Mouse (Mus musculus): Measurements from ENCODE around the gene Vamp9.

The Vamp9 gene

DNA sequence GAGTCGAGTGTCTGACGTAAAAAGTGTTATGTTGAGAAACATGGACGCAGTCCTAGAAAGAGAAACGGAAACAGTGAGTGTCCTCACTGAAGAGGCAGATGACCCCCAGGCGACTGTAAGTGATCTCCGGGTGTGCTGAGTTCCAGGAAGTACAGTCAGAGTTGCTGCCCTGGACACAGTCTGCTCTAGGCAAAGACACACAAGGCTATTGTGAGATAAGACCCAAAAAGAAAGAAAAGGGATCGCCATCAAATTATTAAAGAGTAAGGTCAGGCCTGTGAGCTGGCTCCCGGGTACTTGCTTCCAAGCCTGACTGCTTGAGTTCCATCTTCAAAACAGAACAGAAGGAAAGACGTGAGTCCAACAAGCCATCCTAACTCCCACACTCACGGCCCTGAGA, 35.2 kb downstream of the Vamp9 start:
- in situ Hi-C loops (cut with MboI; ENCODE audit: low sequenced_read_pairs): no loop called here

DNA sequence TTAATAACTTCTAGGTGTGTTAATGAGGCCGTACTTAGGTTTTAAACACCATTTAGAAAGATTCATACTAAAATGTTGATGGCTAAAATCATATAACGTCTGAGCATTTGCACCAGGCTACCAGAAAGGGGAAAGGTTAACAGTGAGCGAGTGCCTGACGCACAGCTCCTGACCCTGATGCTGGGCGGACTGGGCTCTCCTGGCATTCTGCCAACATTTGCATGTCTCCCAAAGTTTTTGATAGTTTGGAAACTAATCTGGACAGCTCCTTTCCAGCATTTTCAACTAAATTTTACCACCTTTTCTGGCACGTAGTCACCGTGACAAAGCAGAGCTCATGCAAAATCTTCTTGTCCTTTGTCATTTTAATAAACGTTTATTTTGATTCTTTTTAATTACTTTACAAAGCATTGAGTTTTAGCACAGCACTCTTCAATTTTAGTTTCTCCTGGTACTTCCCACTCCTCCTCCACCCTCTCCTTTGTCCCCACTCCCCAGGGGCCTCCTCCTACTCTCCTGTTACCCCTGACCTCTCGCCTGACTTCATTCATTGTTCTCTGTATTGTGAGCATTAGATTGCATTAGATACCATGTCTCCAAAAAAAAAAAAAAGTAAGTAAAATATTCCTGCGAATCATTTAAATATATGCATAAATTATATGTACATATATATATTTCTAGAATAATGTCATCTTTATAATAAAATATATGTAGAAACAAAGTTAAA, 35.9 kb downstream of the Vamp9 start:
- in situ Hi-C loops (cut with MboI; ENCODE audit: low sequenced_read_pairs): no loop called here

DNA sequence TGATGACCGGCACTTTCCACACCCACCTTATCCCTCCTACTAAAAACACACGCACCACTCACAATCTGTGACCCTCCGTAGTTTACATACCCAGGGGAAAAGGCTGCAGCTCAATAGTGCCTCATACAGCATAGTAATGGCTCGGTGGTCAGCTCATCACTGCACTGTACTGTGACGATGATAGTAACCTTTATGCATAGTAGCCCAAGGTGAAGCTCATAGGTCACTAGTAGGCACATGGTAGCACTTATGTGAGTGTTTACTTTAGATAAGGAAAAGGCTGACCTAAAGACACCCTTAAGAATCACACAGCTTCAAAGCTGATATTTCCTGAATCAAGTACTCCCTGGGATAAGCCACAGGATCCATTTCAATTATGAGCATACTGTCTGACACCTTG, 46.5 kb downstream of the Vamp9 start:
- in situ Hi-C loops (cut with MboI; ENCODE audit: low sequenced_read_pairs): no loop called here

DNA sequence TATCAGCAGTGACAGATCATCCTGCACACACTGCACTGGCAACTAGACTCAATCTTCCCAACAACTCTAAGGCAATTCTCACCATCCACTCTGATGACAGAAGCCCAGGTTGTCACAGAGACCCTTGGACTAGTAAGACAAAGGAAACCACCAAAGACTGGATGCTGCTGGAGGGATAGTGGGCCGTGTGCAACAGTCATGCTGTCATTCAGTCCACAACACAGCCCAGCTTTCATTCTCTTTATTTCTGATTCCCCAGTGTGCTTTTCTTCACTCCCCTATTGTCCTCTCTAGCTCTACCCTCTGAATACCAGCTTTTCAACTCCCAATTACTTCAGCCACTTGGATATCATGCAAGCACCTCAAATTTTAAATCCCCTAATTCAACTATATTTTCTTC, 47.8 kb downstream of the Vamp9 start:
- in situ Hi-C loops (cut with MboI; ENCODE audit: low sequenced_read_pairs): no loop called here

DNA sequence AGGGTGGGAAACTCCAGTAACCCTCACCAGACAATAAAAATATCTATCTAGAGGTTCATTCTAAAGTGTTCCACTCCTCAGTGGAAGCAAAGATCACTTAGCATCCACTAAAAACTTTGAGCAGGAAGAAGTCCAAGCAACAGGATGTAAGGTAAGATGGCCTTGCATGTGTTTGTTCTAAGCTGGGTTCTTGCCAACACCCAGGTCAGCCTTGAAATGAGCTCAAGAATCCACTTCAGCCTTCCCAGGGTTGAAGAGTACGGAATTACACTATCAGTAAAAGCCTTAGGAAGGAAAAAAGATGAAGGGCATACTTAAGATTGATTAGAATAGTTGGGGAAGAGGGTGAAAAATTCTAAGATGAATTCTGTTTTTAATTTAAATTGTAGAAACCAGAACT, 52.6 kb downstream of the Vamp9 start:
- in situ Hi-C loops (cut with MboI; ENCODE audit: low sequenced_read_pairs): no loop called here

DNA sequence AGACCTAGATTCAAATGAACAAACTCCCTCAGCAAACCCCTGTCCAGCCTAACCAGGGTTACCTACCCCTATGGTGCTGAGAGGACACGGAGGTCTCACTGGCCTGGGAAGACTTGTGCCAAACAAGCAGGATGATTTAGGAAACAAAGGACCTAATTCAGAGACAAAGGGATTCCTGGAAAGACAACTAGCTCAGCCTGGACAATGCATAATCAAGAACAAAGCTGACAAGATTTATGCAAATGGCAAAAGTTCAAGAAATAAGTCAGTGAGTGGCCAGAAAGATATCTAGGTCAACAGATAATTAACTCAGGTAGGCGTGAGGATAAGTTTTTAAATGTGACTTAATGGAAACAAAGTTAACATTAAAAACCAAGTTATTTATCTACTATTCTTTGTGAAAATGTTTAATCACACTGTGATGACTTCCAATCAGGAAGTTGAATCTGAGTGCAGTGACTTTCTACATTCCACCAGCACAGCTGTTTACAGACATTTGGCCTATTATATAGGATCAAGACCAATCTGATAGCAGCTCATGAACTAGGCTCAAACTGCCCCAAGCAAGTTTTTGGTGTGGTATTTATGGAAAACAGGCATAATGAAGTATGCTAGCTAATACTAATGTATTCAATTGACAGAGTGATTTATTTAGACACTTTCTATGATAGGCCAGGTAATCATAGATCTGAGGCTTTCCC, 53.3 kb downstream of the Vamp9 start:
- in situ Hi-C loops (cut with MboI; ENCODE audit: low sequenced_read_pairs): no loop called here

DNA sequence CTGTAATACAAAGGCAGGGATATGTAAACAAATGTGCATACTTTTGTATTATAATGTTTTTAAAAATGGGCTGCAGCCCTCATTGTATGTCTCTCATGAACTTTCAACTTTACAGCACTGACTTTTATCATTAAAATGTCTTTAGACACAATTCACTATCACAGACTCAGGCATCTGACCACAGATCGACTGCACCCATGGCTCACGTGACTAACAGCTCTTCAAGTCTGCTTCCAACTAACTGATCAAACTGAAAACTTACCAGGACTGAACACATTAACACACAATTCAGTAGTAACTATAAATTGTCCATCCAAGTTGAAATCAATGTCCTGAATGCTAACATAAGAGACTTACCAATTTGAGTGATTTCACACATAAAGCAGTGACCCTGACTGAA, 53.9 kb downstream of the Vamp9 start:
- in situ Hi-C loops (cut with MboI; ENCODE audit: low sequenced_read_pairs): no loop called here

DNA sequence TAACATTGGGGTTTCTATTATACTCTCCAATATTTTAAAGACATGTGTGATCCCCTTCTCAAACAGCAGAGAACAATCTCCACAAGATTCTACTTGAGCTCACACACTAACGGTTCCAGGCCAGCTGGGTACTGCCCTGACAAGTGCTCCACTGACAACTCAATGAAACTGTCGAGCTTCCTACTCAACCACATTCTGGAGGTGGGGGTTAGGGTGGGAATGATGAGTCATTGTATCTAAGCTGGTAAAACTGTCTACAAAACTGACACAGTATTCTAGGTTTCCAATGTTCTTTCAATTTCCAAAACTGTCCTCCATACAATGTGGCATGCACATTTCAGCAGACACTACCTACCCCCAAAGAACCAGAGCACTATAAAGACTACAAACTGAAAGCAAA, 67.9 kb downstream of the Vamp9 start:
- in situ Hi-C loops (cut with MboI; ENCODE audit: low sequenced_read_pairs): no loop called here

DNA sequence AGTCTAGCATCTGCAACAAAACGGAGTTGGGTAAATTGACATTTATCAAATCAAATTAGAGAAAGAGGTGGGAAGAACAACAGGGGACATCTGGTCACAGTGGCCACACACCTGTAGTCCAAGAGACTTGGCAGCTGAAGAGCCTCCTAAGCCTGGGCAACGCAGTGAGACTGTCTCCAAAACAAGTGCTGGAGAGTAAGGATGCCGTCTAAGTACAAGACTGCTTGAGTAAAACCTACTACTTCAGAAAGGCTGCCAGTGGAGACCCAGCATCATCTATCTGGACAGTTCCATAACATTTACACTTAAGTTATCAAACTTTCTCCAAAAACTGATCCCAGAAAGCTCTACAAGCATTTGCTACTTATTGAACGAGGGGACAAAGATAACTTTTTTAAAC, 69.0 kb downstream of the Vamp9 start:
- in situ Hi-C loops (cut with MboI; ENCODE audit: low sequenced_read_pairs): no loop called here

DNA sequence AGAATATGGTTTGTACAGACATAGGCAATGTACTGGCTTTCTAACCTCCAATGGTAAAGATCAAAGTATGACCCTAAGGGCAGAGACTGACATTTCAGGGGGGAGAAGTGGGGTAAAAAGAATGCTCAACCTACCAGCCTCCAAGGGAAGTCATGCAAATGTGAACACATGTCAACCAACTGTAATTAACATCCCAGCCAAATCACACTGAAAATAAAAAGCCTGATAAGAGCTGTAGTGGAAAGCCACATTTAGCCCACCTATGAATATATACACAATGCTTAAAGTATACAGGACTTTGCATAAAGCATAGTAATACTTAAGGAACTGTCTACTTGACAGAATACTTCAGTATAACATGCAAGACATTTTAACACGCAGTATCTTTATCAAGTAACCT, 69.7 kb downstream of the Vamp9 start:
- in situ Hi-C loops (cut with MboI; ENCODE audit: low sequenced_read_pairs): no loop called here

DNA sequence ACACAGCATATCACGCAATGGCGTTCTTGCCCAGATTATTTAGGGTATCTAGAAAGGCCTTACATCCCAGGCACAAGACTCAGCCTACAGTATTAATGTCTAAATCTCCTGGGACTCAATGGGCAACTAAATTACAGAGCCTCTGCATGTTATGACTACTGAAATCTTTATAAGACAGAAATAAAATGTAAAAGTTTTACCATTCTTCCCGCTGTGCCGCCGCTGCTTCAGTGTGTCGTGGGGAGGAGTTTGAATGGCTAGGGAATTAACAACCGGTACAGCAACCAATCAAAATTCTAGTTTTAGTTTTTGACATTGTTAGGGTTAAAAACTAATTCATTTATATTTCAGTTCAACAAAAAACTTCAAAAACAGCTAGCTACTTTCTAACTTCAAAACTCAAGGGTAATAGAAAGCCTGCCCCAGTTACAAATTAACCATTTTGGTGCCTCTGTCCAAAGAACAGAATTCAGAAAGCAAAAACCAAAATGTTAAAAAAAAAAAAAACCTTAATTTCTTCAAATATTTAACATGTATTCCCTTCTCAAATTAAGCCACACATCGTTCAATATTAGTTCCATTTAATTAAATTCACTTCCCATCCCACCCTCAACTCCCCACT, 70.4 kb downstream of the Vamp9 start:
- in situ Hi-C loops (cut with MboI; ENCODE audit: low sequenced_read_pairs): no loop called here

DNA sequence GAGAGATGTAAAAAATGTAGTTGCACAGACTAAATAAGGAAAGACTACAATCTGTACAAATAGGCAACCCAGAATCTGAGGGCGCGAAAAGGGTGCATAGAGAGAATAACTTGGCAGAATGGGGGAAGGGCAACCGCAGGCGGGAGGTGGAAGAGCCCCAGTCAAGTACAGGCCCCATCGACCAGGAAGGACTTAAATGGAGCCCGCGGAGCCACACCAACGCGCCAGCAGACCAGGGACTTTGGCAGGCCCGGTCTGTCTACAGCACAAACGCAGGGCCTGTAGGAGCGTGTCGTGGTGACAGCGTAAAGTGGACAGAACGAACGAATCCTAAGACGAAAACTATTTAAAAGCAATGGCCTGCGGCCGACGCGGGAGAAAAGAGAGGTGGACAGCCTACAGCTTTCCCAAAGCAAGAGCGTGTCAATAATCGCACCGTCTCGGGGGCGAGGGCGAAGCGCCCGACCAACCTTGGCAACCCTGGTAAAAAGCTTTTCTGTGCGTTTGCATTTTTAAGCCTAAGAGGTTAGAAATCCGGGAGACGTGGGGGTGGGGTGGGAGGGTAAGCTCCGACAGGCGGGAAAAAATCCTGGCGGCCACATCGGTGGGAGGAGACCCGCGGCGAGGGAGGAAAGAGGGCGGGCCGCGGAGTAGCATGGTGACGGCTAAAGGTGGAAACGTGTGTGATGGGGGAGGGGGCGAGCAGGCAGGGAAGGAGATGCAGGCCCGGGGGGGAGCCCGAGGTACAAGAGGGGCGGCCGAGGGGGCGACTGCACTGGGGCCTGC, 71.7 kb downstream of the Vamp9 start:
- in situ Hi-C loops (cut with MboI; ENCODE audit: low sequenced_read_pairs): no loop called here

DNA sequence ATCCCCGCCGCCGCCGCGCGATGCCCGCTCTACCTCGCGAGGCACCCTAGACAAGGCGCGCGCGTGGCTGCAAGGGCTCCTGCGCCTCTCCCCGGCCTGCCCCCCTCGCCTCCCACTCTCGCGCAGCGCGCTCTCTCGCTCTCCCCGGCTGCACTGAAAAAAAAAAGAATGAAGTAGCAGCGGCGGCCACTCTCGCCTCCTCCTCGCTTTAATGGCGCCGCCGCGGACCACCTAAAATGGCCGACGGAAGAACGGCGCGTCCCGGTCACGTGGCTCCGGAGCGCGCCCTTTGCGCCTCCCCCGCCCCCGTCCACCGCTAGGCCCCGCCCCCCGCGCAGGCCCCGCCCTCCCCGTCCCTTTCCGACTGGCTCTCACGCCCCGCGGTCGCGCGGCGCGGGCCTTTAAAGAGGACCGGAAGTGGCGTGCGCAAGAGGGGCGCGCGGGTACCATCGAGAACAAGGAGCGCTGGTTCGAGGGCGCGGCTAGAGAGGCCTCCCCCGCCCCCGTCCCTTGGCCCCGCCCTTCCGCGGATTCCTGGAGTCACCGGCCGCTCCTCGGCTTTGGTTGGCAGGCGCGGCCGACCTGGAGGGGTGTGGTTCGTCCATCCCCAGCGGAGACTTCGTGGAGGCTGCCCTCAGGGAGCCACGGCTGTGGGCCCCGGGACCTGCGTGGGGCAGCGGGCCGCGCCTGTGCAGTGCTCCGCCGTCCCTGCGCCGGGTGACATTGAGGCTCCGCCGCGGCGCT, 72.8 kb downstream of the Vamp9 start, which contains the start of the genes Hnrnpd and 4930524J08Rik:
TSS of gene Hnrnpd (minus strand) at position 240 of the 744 bp plus-strand sequence.
TSS of gene 4930524J08Rik (plus strand) at position 363 of the 744 bp plus-strand sequence.
- in situ Hi-C loops (cut with MboI; ENCODE audit: low sequenced_read_pairs): no loop called here

DNA sequence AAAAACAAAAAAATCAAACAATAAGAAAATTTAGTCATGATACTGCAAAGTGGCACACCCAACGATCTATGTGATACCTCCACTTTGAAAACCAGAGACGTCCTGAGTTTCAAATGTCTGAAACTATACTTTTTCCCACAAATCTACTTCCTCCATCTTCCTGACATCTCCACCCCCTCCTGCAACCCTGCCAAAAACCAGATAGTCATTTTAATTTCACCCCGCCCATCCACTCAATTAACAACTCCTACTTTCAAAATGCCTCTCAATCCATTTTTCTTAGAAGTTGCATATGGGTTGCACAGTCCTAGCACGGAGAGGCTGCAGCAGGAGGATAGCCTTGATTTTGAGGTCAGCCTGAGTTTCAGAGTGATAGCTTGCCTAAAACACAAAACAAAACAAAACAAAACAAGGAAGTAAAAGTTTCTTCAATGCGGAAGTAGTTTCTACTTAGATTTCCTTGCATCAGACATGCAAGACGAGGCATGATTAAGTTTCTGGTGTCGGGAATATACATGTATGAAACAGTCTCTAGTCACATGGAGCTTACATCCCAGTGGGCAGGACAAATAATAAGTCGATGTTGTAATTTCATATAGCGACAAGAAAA, 77.5 kb downstream of the Vamp9 start:
- in situ Hi-C loops (cut with MboI; ENCODE audit: low sequenced_read_pairs): loop anchor here (10.0 kb wide), 1 partner anchor 51 kb away; the partner anchor contains the start of genes Enoph1 and Hnrnpdl

DNA sequence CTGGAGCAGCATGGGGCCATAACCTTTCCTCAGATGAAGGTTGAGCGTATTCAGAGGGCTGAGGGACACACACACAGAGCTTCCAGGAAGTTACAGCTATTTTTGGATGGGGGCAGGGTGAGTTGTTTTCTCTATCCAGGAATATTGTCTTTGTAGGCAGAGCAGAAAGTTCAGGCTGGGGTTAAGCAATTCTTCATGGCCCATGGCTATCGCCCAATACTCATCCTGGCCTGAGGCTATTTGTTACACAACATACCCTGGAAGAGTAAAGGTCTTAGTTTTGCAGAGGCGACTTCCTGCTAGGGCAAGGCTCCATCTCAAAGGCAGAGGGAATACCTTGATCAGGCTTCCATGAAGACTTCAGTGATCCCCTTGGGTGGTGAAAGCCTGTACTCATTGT, 88.1 kb downstream of the Vamp9 start:
- in situ Hi-C loops (cut with MboI; ENCODE audit: low sequenced_read_pairs): no loop called here

DNA sequence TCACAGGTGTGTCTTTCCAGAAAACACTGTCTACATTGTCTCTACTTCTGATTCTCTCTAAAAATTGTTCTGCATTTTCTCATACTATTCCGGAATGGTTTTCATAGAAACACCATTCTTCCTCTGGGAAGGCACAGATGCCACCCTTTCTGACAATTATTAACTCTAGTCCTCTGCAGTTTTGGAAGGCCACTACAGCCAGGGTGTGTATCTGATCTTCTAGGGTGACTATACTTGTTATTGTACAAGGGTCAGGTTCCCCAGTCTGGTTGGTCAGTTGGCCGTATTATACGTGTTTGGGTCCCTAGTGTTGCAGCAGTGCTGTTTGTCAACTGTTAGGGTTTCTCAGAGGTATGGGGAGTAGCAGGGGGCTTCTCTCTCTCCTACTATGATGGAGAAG, 88.6 kb downstream of the Vamp9 start:
- in situ Hi-C loops (cut with MboI; ENCODE audit: low sequenced_read_pairs): no loop called here

DNA sequence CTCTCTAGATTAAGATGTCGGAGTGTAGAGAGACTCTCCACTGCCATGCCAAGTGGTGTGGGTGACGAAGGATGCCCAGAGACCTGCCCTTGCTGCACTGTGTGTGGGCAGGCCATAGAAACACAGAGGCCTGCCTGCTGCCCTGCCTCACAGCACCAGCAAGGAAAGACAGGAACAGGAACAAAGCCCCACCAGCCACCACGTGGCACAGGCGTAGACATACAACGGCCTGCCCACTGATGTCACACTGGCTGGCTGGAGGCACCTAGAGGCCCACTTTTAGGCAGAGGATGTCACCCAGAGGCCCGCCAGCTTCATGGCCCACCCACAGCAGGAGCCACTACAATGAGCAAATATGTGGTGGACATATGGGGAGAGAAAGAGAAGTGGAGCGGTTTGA, 94.0 kb downstream of the Vamp9 start:
- in situ Hi-C loops (cut with MboI; ENCODE audit: low sequenced_read_pairs): no loop called here

DNA sequence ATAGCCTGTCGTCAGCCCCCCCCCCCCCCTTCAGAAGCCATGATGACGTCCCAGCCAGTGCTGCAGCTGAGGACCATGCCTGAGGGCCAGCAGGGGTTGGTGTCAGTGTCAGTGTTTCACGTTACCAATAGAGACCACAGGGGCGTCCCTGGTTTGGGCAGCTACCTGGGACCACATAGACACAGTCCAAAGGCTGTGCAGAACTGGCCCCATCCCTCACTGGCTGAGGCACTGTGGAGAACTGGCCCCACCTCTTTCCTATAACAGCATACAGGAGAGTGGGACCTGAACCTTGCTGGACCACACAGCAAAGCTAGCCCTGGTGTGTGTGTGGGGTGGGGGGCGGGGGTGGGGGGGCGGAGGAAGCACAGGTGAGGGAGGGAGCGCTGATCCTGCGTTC, 94.4 kb downstream of the Vamp9 start:
- in situ Hi-C loops (cut with MboI; ENCODE audit: low sequenced_read_pairs): no loop called here

All from CH12F3 (cell line).